Mouse (Mus musculus) lung, postnatal 0 days (tissue): ENCODE measurements around the gene Rps11.

ENCODE experiments used
- CTCF ChIP-seq: IDR thresholded peaks from 2 replicates; pipeline ENCODE4 v1.5.1; 2016; ENCODE audit warnings: antibody characterized with exemption, mild to moderate bottlenecking
- EP300 ChIP-seq: IDR thresholded peaks from 2 replicates; pipeline ENCODE4 v1.6.1; 2016; ENCODE audit warnings: antibody characterized with exemption, mild to moderate bottlenecking, control low read depth

DNA sequence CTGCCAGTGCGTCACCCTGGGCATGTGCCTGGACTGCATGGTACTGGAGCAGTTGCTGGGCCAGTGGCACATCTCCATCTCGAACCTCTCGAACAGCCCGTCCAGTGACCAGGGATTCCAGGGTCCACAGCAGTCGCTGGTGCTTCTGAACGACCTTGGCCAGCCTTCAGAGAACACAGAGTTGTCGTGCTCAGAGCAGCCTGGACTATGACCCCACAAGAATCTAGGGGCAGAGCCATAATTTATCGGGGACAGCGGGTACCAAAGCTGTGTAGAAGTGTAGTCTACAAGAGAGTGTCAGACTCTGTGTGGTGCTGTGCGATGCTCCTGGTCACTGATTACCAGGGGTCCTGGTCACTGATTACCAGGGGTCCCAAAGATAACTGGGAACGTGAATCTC lies 23.7 kb upstream of the Rps11 start:
- no peak for TF ChIP-seq EP300
- TF ChIP-seq CTCF = no peak
